Mouse (Mus musculus) hematopoietic stem cell, adult 5-6 weeks (primary cell): ENCODE measurements around the gene Jkamp. TPM values are rescaled to one million over a fixed set of nuclear protein-coding genes. Genes with fewer than 3 reads are reported as not detected.

Experiments
- total RNA-seq: library from RNA; stranded (forward); fragments of 172-1452, 232-1000 nt; gene quantifications from 2 replicates; pipeline ENCODE4 v1.2.3, GENCODE M21; 2017

Gene Jkamp
- total RNA-seq, 1 experiment from 2014 or later: 43.1 TPM

Other genes with a start within 250 kb of the Jkamp start
- 0.19 TPM in 1 of 2 replicates, not detected in the other for gene Gpr135, start 14.5 kb upstream of the Jkamp start, total RNA-seq
- 4.0 TPM in 1 of 2 replicates, not detected in the other for gene L3hypdh, start 150 bp upstream of the Jkamp start, total RNA-seq
- not detected in 2 replicates for gene Ccdc175, start 99.4 kb downstream of the Jkamp start, total RNA-seq